Mouse (Mus musculus) heart, embryonic 14.5 days (tissue): ENCODE measurements around the gene Zfp319. TPM values are rescaled to one million over a fixed set of nuclear protein-coding genes. Genes with fewer than 3 reads are reported as not detected.
"Not testable (repeated sequence)": the region's sequence is repeated elsewhere in the genome, so short reads cannot be mapped to it uniquely, and the experiment has no call there.

Source experiments
- ATAC-seq: fragments of 200-750 bp; cut with Nextera tagmentation; 2 replicates; pipeline ENCODE4 v1.8.0; 2017; ENCODE audit warnings: low read depth, moderate TSS enrichment; ENCODE audit not compliant: insufficient number of reproducible peaks, insufficient read depth, low FRiP score
- H3K27ac ChIP-seq, 2 experiments: fragments of 200-500 bp in 1 of 2; fragments of 300-500 bp in 1 of 2; sonication (generic) in 1 of 2; replicated peaks in 1 of 2; 2 replicates each; pipeline ENCODE4 v1.5.1; 2012 to 2014; ENCODE audit warnings: low read depth in 2 of 2, low read length in 2 of 2, control low read depth in 1 of 2, mild to moderate bottlenecking in 1 of 2, mixed read lengths in 1 of 2; ENCODE audit not compliant: control insufficient read depth in 1 of 2, insufficient read depth in 1 of 2
- H3K27me3 ChIP-seq: fragments of 300-500 bp; sonication (generic); 2 replicates; pipeline ENCODE4 v1.6.1; 2014; ENCODE audit warnings: mild to moderate bottlenecking, low read length, control low read depth; ENCODE audit not compliant: control insufficient read depth, insufficient read depth
- H3K36me3 ChIP-seq: fragments of 300-500 bp; sonication (generic); 2 replicates; pipeline ENCODE4 v1.6.1; 2014; ENCODE audit warnings: mild to moderate bottlenecking, control low read depth, low read length, mixed read lengths; ENCODE audit not compliant: control insufficient read depth, insufficient read depth
- H3K4me1 ChIP-seq, 2 experiments: fragments of 200-500 bp in 1 of 2; fragments of 300-500 bp in 1 of 2; sonication (generic) in 1 of 2; 2 replicates each; pipeline ENCODE4 v1.6.1; 2012 to 2014; ENCODE audit warnings: low read length in 2 of 2, control low read depth in 1 of 2, mixed read lengths in 1 of 2; ENCODE audit not compliant: control insufficient read depth in 2 of 2, insufficient read depth in 2 of 2
- H3K4me2 ChIP-seq: fragments of 300-500 bp; sonication (generic); 2 replicates; pipeline ENCODE4 v1.6.1; 2014; ENCODE audit warnings: mild to moderate bottlenecking, low read length
- H3K4me3 ChIP-seq, 2 experiments: fragments of 200-500 bp in 1 of 2; fragments of 300-500 bp in 1 of 2; sonication (generic) in 1 of 2; 2 replicates each; pipeline ENCODE4 v1.5.1; 2012 to 2014; ENCODE audit warnings: low read length in 2 of 2, mild to moderate bottlenecking in 2 of 2, control low read depth in 1 of 2, low read depth in 1 of 2, moderate library complexity in 1 of 2; ENCODE audit not compliant: control insufficient read depth in 1 of 2, insufficient read depth in 1 of 2
- H3K9ac ChIP-seq: fragments of 300-500 bp; sonication (generic); 2 replicates; pipeline ENCODE4 v1.6.1; 2014; ENCODE audit warnings: mild to moderate bottlenecking, low read length
- H3K9me3 ChIP-seq: fragments of 300-500 bp; sonication (generic); 2 replicates; pipeline ENCODE4 v1.6.1; 2016; ENCODE audit warnings: low read length, control low read depth; ENCODE audit not compliant: control insufficient read depth
- WGBS: fragments of 180-500 bp; shearing (Covaris S2); extraction: QIAGEN DNeasy Blood & Tissue Kit; methylation state at CpG from one replicate; pipeline ENCODE4 v1.1.7; 2014; 5-methylcytosine and 5-hydroxymethylcytosine counted together
- polyA plus RNA-seq: library from polyadenylated mRNA; unstranded; fragments of >200 nt; fragmentation: Nextera tagmentation; extraction: Ambion mirVana; gene quantifications from 2 replicates; pipeline ENCODE4 v1.2.1, GENCODE M21; 2014

Gene Zfp319
- polyA plus RNA-seq: 5.2 and 5.3 TPM in 2 replicates

- Histone ChIP-seq H3K9me3 (0 out of 2 replicates have a peak, but pooled peaks cover 3% of the 10 kb centered on the region), H3K4me1 (peaks cover 6 to 27% of the 10 kb centered on the region in 2 experiments; a peak in 3 of 4 replicates), H3K27ac (peak within 1 kb of the TSS; percentile 99 to 100), H3K36me3 (peaks cover 53% of the 10 kb centered on the region), H3K9ac (peak within 1 kb of the TSS; percentile 93), H3K4me3 (peak within 1 kb of the TSS; percentile 87 to 89), H3K4me2 (peak within 1 kb of the TSS; percentile 94), H3K27me3 (no peaks in the 10 kb centered on the region)
- under 1% methylated on average over 68 of the region's 80 CpGs for WGBS
- peak; percentile 95 for ATAC-seq
Measured at GRCm38 (mm10) chr8:95331720-95332436, at the start of gene Zfp319, which contains the start of gene Usb1. TSS of gene Zfp319 (minus strand) at chr8:95331950. TSS of gene Usb1 (plus strand) at chr8:95332284.

GRCm38 (mm10) chr8:95380953-95381352 is 49.2 kb upstream of the Zfp319 start:
- H3K27ac ChIP-seq: 0 out of 4 replicates have a peak overlapping the region, but pooled peaks of 1 of the 2 experiments have one; percentile 9
- H3K4me1 ChIP-seq: peaks cover 21 to 29% of the 10 kb centered on the region in 2 experiments

GRCm38 (mm10) chr8:95378928-95379327 is 47.2 kb upstream of the Zfp319 start:
- not testable (repeated sequence) for H3K27ac ChIP-seq, ATAC-seq, H3K4me2 ChIP-seq, H3K9me3 ChIP-seq, H3K4me3 ChIP-seq, H3K9ac ChIP-seq, H3K27me3 ChIP-seq
- H3K4me1 ChIP-seq: peaks cover 21 to 36% of the 10 kb centered on the region in 2 experiments
- H3K36me3 ChIP-seq: peaks cover 16% of the 10 kb centered on the region
- WGBS: 97% methylated on average over 11 of the region's 11 CpGs

More at GRCm38 (mm10) chr8:95380953-95381352, 49.2 kb upstream of the Zfp319 start:
- Histone ChIP-seq H3K9me3 (0 out of 2 replicates have a peak, but pooled peaks cover 3% of the 10 kb centered on the region), H3K27me3 (no peaks in the 10 kb centered on the region), H3K9ac (no peak overlapping the region), H3K36me3 (no peaks in the 10 kb centered on the region), H3K4me2 (no peak overlapping the region), H3K4me3 (no peak overlapping the region)
- ATAC-seq: no peak

DNA sequence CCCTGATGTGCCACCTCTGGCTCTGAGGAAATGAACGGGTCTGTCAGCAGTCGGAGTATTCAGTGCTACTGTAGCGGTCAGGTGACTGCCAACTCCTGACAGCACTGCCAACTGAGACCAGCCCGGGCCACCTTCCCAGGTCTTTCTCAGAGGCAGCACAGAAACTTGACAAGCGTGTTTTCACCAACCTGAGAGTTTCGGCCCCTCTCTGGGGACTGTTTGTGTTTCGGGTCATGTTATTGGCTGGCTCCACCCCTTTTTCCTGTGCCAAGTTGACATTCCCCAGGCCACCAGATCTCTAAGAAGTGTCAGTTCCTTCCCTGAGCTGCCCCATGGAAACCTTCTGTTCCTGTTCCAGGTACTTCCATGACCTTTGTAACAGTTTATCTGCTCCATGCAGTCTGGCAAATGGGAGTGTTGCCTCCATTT is 46.1 kb upstream of the Zfp319 start:
- 0 out of 2 replicates have a peak, but pooled peaks cover 3% of the 10 kb centered on the region for H3K9me3 ChIP-seq
- peak overlapping the region; percentile 39 for H3K9ac ChIP-seq
- peaks cover 27% of the 10 kb centered on the region for H3K36me3 ChIP-seq
- no peaks in the 10 kb centered on the region for H3K27me3 ChIP-seq
- 5% methylated on average over 7 of the region's 7 CpGs for WGBS
- H3K4me2 ChIP-seq: peak overlapping the region; percentile 28
- ATAC-seq: peak; percentile 50
- H3K27ac ChIP-seq: peak overlapping the region; percentile 74 to 86
- no peak overlapping the region for H3K4me3 ChIP-seq
- peaks cover 24 to 43% of the 10 kb centered on the region in 2 experiments for H3K4me1 ChIP-seq

DNA sequence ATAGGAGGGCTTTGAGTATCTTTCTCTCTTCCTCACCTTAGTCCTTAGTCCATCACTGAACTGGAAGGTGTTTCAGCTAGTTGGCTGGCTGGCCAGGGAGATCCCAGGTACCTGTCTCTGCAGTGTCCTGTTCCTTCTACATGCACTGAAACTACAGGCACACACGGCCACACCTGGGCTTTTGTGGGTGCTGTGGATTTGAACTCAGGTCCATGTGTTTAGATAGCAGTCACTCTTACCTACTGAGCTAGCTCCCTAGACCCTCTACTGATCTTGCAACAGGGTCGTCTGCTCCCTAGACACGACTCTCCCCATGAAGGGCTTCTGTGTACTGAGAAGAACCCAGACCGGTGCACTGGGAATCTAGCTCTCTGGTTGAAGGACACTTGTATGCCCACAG is 45.4 kb upstream of the Zfp319 start:
- H3K4me2 ChIP-seq: peak overlapping the region; percentile 28; the same call in 1 of the 2 replicates
- no peaks in the 10 kb centered on the region for H3K27me3 ChIP-seq
- H3K4me3 ChIP-seq: no peak overlapping the region
- peaks cover 35% of the 10 kb centered on the region for H3K36me3 ChIP-seq
- 0 out of 2 replicates have a peak, but pooled peaks cover 3% of the 10 kb centered on the region for H3K9me3 ChIP-seq
- H3K27ac ChIP-seq: peak overlapping the region; percentile 74 to 86
- WGBS: 53% methylated on average over 4 of the region's 4 CpGs
- H3K9ac ChIP-seq: peak overlapping the region; percentile 39
- H3K4me1 ChIP-seq: peaks cover 26 to 46% of the 10 kb centered on the region in 2 experiments
- no peak for ATAC-seq

GRCm38 (mm10) chr8:95376309-95376999 is 44.7 kb upstream of the Zfp319 start:
- Histone ChIP-seq H3K36me3 (peaks cover 41% of the 10 kb centered on the region), H3K27ac (peak overlapping the region in 1 of 2 experiments; percentile 86; a peak in 1 of 4 replicates), H3K9me3 (0 out of 2 replicates have a peak, but pooled peaks cover 1% of the 10 kb centered on the region), H3K4me1 (peaks cover 26 to 46% of the 10 kb centered on the region in 2 experiments), H3K9ac (peak overlapping the region; percentile 25; the same call in 1 of the 2 replicates), H3K27me3 (no peaks in the 10 kb centered on the region), H3K4me2 (no peak overlapping the region), H3K4me3 (no peak overlapping the region)
- ATAC-seq: no peak
- 62% methylated on average over 12 of the region's 12 CpGs for WGBS

GRCm38 (mm10) chr8:95375374-95375930 is 43.7 kb upstream of the Zfp319 start:
- H3K36me3 ChIP-seq: peaks cover 51% of the 10 kb centered on the region
- H3K4me2 ChIP-seq: no peak overlapping the region
- H3K27ac ChIP-seq: peak overlapping the region in 1 of 2 experiments; percentile 14; a peak in 1 of 4 replicates
- WGBS: 74% methylated on average over 7 of the region's 7 CpGs
- H3K27me3 ChIP-seq: no peaks in the 10 kb centered on the region
- H3K4me1 ChIP-seq: peaks cover 26 to 46% of the 10 kb centered on the region in 2 experiments
- no peak for ATAC-seq
- no peak overlapping the region for H3K4me3 ChIP-seq
- no peaks in the 10 kb centered on the region for H3K9me3 ChIP-seq
- no peak overlapping the region for H3K9ac ChIP-seq
